Mouse (Mus musculus): ENCODE measurements around the gene Olfr136. TPM values are rescaled to one million over a fixed set of nuclear protein-coding genes. Genes with fewer than 3 reads are reported as not detected.

Gene Olfr136
- polyA plus RNA-seq (2014; fragmentation: Nextera tagmentation; extraction: Ambion mirVana): not detected in 2 replicates

DNA sequence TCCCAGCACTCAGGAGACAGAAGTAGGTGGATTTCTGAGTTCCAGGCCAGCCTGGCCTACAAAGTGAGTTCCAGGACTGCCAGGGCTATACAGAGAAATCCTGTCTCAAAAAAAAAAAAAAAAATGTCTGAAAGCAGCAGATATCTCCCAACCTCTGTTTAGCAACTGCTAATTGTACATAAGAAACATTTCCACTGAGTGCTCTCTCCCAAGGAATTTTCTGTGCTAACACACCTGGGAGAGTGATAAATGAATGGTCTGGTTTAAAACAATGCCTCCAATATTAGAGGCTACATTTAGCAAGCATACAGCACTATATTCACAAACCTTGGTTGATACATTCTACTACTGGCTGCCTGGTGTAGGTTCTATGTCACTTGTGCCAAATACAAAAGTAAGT is at the start of gene Olfr136:
Olfr136 (plus strand) TSS at position 301 of the 400 bp plus-strand sequence.
- no peaks in the 10 kb centered on the region for H3K27me3 ChIP-seq (replicated peaks; ENCODE audit: control insufficient read depth, insufficient read depth, low read length)
- H3K27ac ChIP-seq (ENCODE audit: low read depth): no peak within 1 kb of the TSS
- no peaks in the 10 kb centered on the region for H3K4me1 ChIP-seq (replicated peaks; ENCODE audit: control insufficient read depth, insufficient read depth, low read length)
- H3K36me3 ChIP-seq (ENCODE audit: control insufficient read depth, insufficient read depth, low read length): no peaks in the 10 kb centered on the region
- no peak within 1 kb of the TSS for H3K9ac ChIP-seq (ENCODE audit: low read length)
- DNase-seq (ENCODE audit: low spot score): no peak
- no peak within 1 kb of the TSS for H3K4me3 ChIP-seq (ENCODE audit: low read depth, low read length)
- no peak for ATAC-seq (replicated peaks; ENCODE audit: low FRiP score, low TSS enrichment, low read depth)
- H3K4me2 ChIP-seq (ENCODE audit: low read length): no peak within 1 kb of the TSS
- no peaks in the 10 kb centered on the region for H3K9me3 ChIP-seq (ENCODE audit: control insufficient read depth, low read length)

DNA sequence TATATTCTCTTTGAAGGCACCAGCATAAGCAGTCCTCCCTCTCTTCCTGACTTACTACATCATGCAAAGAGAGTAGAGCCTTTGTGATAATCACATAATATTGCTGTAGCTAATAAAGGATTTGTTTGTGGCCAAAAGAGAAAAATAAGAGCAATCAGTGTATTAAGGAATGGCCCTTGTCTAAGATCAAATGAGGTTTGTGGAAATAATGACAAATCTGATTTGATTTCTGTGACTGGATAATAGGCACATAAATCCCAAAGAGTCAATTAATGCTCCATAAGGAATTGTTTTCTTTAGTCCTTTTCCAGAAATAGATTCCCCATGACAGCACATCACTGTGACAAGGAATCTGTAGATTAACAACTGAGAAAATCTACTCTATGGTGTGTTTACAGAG is 22.2 kb upstream of the Olfr136 start, which contains the start of gene Olfr137:
Olfr137 (minus strand) TSS at position 101 of the 400 bp plus-strand sequence.
- DNase-seq (ENCODE audit: low spot score): no peak
- H3K4me1 ChIP-seq (replicated peaks; ENCODE audit: control insufficient read depth, insufficient read depth, low read length): no peaks in the 10 kb centered on the region
- H3K4me3 ChIP-seq (ENCODE audit: low read depth, low read length): no peak within 1 kb of the TSS
- H3K27ac ChIP-seq (ENCODE audit: low read depth): no peak within 1 kb of the TSS
- no peak within 1 kb of the TSS for H3K4me2 ChIP-seq (ENCODE audit: low read length)
- no peaks in the 10 kb centered on the region for H3K9me3 ChIP-seq (ENCODE audit: control insufficient read depth, low read length)
- no peaks in the 10 kb centered on the region for H3K27me3 ChIP-seq (replicated peaks; ENCODE audit: control insufficient read depth, insufficient read depth, low read length)
- H3K9ac ChIP-seq (ENCODE audit: low read length): no peak within 1 kb of the TSS
- no peak for ATAC-seq (replicated peaks; ENCODE audit: low FRiP score, low TSS enrichment, low read depth)
- no peaks in the 10 kb centered on the region for H3K36me3 ChIP-seq (ENCODE audit: control insufficient read depth, insufficient read depth, low read length)

Other genes starting within 250 kb of the Olfr136 start
- gene Olfr131, start 241.1 kb upstream of the Olfr136 start, polyA plus RNA-seq (2014; fragmentation: Nextera tagmentation; extraction: Ambion mirVana): not detected in 2 replicates
- not detected in 2 replicates for gene Olfr132, start 195.3 kb upstream of the Olfr136 start, polyA plus RNA-seq (2014; fragmentation: Nextera tagmentation; extraction: Ambion mirVana)
- gene Olfr133, start 184.6 kb upstream of the Olfr136 start, polyA plus RNA-seq (2014; fragmentation: Nextera tagmentation; extraction: Ambion mirVana): not detected in 2 replicates
- gene Olfr134, start 158.4 kb upstream of the Olfr136 start, polyA plus RNA-seq (2014; fragmentation: Nextera tagmentation; extraction: Ambion mirVana): not detected in 2 replicates
- gene Olfr135, start 125.5 kb upstream of the Olfr136 start, polyA plus RNA-seq (2014; fragmentation: Nextera tagmentation; extraction: Ambion mirVana): not detected in 2 replicates
- not detected in 2 replicates for gene Olfr138, start 68.8 kb upstream of the Olfr136 start, polyA plus RNA-seq (2014; fragmentation: Nextera tagmentation; extraction: Ambion mirVana)
- not detected in 2 replicates for gene Olfr137, start 22.3 kb upstream of the Olfr136 start, polyA plus RNA-seq (2014; fragmentation: Nextera tagmentation; extraction: Ambion mirVana)
- not detected in 2 replicates for gene Esp36, start 90.4 kb downstream of the Olfr136 start, polyA plus RNA-seq (2014; fragmentation: Nextera tagmentation; extraction: Ambion mirVana)
- gene Esp34, start 224.4 kb downstream of the Olfr136 start, polyA plus RNA-seq (2014; fragmentation: Nextera tagmentation; extraction: Ambion mirVana): not detected in 2 replicates